Mouse (Mus musculus): Measurements from ENCODE around the gene Mesd.

Gene Mesd

GRCm38 (mm10) chr7:83913405-83913932 lies 29.2 kb downstream of the Mesd start:
- DNase-seq (ENCODE audit: low spot score in 2 of 2) = no peak

- no peak for DNase-seq (ENCODE audit: low spot score in 2 of 2)
Observed at GRCm38 (mm10) chr7:83913995-83914394, 29.7 kb downstream of the Mesd start.

GRCm38 (mm10) chr7:83914566-83914965 lies 30.3 kb downstream of the Mesd start:
- peak; percentile 65 for DNase-seq (ENCODE audit: low spot score in 2 of 2)

GRCm38 (mm10) chr7:83920241-83920640 lies 36.0 kb downstream of the Mesd start:
- no peak for DNase-seq (ENCODE audit: low spot score in 2 of 2)

- no peak for DNase-seq (ENCODE audit: low spot score in 2 of 2)
Observed at GRCm38 (mm10) chr7:83921637-83922036, 37.4 kb downstream of the Mesd start.

- DNase-seq (ENCODE audit: low spot score in 2 of 2) = no peak
Observed at GRCm38 (mm10) chr7:83939017-83939721, 54.9 kb downstream of the Mesd start.

- DNase-seq (ENCODE audit: low spot score in 2 of 2) = no peak
Observed at GRCm38 (mm10) chr7:83940136-83940535, 55.9 kb downstream of the Mesd start.

GRCm38 (mm10) chr7:83941701-83942101 lies 57.4 kb downstream of the Mesd start:
- peak; percentile 26 to 59 for DNase-seq (ENCODE audit: low spot score in 2 of 2)

GRCm38 (mm10) chr7:83948743-83949142 lies 64.5 kb downstream of the Mesd start:
- no peak for DNase-seq (ENCODE audit: low spot score in 2 of 2)

- DNase-seq (ENCODE audit: low spot score in 2 of 2) = no peak
Observed at GRCm38 (mm10) chr7:83949662-83950061, 65.4 kb downstream of the Mesd start.

All from right cerebral cortex, postnatal 36 days (tissue).